Mouse (Mus musculus): ENCODE results near the gene Ccdc120.

DNA sequence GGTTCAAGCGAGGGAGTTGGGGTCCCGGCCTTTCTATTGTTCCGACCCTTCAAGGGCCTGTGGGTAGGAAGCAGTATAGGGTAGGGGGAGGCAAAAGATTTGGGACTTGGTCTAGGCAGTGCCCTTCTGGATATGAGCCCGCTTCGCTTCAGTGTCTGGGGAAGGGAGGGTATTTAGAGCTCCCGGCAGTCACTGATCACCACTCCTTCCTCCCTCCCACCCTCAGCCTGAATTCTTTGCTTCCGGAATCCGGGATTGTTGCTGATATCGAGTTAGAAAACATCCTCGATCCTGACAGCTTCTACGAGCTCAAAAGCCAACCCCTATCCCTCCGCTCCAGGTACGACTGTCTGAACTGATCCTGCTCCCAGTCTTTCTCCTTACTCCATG lies 14.6 kb upstream of the Ccdc120 start:
- TF ChIP-seq CTCF (IDR thresholded peaks at IDR 0.05; ENCODE audit: low read depth) (no peak), EP300 (IDR thresholded peaks at IDR 0.05; ENCODE audit: low read depth) (no peak)
